Mouse (Mus musculus): Measurements from ENCODE around the gene Prkag1.

Gene Prkag1

GRCm38 (mm10) chr15:98853161-98853937, 22.0 kb upstream of the Prkag1 start:
- no peak for DNase-seq (ENCODE audit: low read depth, low spot score)

DNA sequence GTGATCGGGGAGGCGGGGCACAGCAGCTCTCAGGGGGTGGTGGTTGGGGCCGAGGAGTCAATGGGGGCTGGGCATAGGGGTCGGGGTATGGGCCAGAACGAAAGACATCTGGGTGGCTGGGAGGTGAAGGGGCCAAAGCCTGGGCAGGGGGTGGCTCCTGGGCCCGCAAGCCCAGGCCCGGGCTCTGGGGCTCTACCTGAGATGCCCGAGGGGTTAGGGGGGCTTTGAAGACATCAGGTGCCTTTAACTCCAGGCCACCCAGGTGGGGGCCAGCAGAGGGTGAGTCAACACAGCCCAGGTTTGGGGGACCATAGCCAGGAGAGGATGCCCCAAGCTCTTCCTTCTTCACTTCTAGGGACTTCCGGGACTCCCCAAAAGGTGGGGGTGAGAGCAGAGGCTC, 21.4 kb upstream of the Prkag1 start:
- no peak for DNase-seq (ENCODE audit: low read depth, low spot score)

DNA sequence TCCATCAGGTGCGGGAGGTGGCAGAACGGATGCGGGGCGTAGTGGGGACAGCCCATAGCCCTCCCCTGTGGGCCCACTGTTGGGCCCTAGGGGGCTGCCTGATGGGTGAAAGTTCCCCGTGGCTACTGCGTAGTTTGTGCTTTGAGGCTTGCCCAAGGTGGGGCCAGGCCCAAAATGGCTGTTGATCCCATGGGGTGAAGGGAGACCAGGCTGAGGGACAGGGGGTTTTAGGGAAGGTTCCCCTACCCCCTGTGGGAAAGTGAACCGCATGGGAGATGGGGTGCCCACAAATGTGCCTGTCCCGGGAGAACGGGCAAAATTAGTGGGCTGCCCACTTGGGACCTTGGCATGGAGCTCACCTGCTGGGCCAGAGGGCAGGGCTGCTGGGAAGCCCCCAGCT, 20.8 kb upstream of the Prkag1 start:
- no peak for DNase-seq (ENCODE audit: low read depth, low spot score)

GRCm38 (mm10) chr15:98851229-98851818, 20.0 kb upstream of the Prkag1 start:
- no peak for DNase-seq (ENCODE audit: low read depth, low spot score)

- no peak for DNase-seq (ENCODE audit: low read depth, low spot score)
Observed at GRCm38 (mm10) chr15:98850668-98851067, 19.3 kb upstream of the Prkag1 start.

- no peak for DNase-seq (ENCODE audit: low read depth, low spot score)
Observed at GRCm38 (mm10) chr15:98849956-98850600, 18.8 kb upstream of the Prkag1 start.

GRCm38 (mm10) chr15:98849165-98849564, 17.8 kb upstream of the Prkag1 start:
- no peak for DNase-seq (ENCODE audit: low read depth, low spot score)

DNA sequence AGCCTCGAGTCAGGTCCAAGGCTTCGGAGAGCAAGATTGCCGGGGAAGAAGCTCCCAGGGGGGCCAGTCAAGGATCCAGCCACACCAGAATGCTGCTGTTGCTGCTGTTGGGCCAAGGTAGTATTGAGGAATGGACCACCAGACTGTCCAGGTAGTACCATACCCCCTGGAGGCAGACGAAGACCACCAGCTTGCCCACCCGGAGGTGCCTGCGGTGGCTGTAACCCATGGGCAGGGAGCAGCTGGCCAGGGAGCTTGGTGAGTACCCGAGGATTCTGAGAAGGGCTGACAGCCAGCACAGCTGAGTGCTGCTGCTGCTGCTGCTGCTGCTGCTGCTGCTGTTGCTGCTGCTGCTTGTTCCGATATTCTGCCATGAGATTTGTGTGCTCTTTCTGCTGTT, 14.8 kb upstream of the Prkag1 start:
- DNase-seq (ENCODE audit: low read depth, low spot score), result no peak

GRCm38 (mm10) chr15:98845149-98845548, 13.8 kb upstream of the Prkag1 start:
- DNase-seq (ENCODE audit: low read depth, low spot score), result no peak

DNA sequence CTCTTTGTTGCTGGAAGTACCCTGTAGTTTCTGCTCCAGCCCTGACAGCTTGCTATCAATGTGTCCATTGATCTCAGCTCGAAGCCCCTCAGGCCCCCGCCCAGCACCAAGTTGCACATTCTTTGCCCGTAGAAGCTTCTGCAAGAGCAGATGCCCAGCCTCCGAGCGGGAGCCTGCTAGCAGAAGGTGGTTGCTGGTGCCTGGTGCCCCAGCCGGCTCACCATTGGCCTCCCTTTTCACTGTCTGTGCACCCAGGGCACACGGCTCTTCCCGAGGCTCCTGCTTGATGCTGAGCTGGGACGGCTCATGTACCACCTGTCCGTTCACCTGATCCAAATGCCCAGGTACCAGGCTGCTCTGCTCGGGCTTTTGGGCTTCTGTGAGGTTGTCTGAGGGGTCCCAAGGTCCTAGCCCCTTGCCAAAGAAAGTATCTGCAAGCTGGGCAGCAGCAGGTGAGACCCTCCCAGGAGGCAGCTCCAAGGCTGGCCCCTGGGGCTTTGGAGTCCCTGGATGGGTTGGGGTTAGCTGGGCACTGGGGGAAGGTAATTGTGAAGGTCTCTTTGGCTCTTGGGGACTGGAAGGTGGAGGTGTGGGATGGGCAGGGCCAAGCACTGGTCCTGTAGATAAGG, 12.4 kb upstream of the Prkag1 start:
- DNase-seq (ENCODE audit: low read depth, low spot score), result no peak

GRCm38 (mm10) chr15:98839671-98840585, 8.6 kb upstream of the Prkag1 start:
- no peak for DNase-seq (ENCODE audit: low read depth, low spot score)

GRCm38 (mm10) chr15:98839161-98839560, 7.8 kb upstream of the Prkag1 start:
- DNase-seq (ENCODE audit: low read depth, low spot score), result no peak

- no peak for DNase-seq (ENCODE audit: low read depth, low spot score)
Observed at GRCm38 (mm10) chr15:98837743-98838103, 6.4 kb upstream of the Prkag1 start.

DNA sequence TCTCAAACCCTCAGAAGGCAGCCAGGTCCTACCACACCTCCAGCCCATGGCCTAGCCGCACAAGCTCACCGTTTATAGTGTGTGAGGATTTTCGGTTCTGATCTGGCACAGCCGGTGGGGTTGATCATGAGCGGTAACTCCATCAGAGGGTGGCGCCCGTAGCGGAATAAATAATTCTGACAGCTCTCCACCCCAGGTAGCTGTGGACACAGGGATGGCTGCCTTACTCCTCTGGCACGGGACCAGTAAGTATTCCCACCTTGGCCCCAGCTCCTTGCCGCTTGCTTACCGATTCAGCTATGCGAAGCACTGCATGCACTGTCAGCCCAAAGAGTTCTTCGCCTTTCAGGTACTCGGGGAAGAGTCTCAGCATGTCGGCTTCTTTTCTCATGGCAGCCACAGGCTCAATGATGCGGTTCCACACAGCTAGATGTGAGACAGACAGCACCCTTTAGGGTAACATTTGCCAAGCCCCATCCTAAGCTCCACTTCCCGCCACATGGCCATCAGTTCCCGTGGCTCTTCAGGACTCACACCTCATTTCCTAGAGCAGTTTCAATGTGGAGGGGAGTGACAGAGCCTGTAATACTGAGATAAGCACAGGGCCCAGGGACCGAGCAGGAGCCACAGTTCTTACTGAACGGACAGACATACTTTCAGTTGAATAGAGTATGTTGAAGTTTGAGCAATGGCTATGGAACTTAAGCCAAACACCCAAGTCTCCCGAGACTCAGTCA, 5.9 kb upstream of the Prkag1 start:
- no peak for DNase-seq (ENCODE audit: low read depth, low spot score)

DNA sequence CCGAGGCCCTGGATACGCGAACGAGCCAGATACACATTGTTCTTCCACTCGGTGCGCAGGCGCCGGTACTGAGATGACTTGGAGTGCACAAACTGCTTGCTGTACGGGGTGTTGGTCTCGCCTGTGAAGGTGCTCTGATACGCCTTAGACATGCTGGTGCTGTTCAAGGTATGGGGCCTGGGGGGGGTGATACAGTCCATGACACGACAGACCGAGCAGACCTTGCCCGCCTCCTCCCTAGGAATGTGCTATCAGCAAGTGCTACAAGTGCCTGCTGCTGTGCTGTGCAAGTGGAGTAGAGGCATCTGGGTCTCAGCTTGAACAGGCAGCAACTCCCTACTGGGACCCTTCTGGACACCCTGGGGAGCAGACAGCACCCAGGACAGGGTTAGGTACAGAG, 4.0 kb upstream of the Prkag1 start:
- DNase-seq (ENCODE audit: low read depth, low spot score), result no peak

DNA sequence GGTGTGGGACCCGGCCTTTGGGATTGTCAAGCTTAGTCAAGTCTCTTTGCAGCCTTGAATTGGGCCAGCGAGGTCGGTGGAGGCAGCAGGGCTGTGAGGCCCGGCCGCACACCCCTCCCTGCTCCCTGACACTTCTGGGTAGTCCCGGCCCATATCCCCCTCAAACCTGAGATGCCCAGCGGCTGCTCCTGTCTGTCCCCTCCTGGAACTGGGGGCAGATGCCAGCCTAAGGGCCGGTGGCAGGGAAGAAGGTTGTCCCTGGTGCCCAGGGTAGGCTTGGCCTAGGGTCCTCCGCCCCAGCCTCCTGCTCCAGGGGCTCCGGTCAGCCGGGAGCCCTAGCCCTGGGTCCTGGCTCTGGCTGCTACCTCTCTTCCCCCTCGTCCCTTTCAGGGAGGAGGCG, 2.7 kb upstream of the Prkag1 start:
- DNase-seq (ENCODE audit: low read depth, low spot score), result no peak

DNA sequence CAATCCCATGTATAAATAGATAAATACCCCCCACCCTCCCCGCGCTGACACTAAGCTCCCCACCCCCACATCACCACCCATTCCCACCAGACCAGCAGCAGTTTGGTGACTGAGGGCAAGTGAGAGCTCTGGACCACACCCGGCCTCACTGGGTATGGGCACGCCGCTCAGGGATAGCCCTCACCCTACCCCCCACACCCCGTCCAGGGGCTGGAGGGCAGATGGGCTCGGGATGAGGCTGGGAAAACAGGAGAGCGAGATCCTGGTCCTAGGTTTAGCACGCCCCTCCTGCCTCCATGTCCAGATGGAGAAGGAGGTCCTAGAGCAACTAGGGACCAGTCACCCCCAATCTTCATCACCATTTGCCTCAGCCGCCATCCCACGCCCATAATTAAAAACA, 2.0 kb upstream of the Prkag1 start:
- DNase-seq (ENCODE audit: low read depth, low spot score), result no peak

GRCm38 (mm10) chr15:98832161-98833058, 1.1 kb upstream of the Prkag1 start:
- DNase-seq (ENCODE audit: low read depth, low spot score), result peak; percentile 82

DNA sequence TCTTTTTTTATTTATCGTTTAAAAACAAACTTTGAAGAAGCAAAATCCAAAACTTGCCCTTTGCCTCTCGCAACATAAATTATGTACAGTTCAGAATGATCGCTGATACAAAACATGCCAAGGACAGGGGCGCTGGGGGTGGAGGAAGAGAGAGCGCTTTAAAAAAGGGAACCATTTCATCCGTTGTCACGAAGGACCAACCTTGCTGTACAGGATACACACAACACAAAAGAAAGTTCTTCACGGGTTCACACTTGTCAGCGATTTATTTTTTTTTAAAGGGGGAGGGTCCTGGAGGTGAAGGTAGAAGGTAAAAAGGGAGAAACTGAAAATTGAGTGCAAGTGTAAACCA, 339 bp upstream of the Prkag1 start:
- no peak for DNase-seq (ENCODE audit: low read depth, low spot score)

- DNase-seq (ENCODE audit: low read depth, low spot score), result no peak
Observed at GRCm38 (mm10) chr15:98827611-98828011, 3.7 kb downstream of the Prkag1 start.
